Mouse (Mus musculus) stomach, embryonic 16.5 days (tissue): ENCODE results near the gene Sass6. TPM values are rescaled to one million over a fixed set of nuclear protein-coding genes. Genes with fewer than 3 reads are reported as not detected.

Experiments used
- ATAC-seq: fragments of 200-750 bp; cut with Nextera tagmentation; 2 replicates; pipeline ENCODE4 v1.8.0; 2017; ENCODE audit warnings: moderate number of reproducible peaks, moderate TSS enrichment; ENCODE audit not compliant: insufficient read depth, low FRiP score
- H3K27ac ChIP-seq: fragments of 300-500 bp; sonication (generic); 2 replicates; pipeline ENCODE4 v1.5.1; 2014; ENCODE audit warnings: low read length
- H3K27me3 ChIP-seq: fragments of 300-500 bp; sonication (generic); 2 replicates; pipeline ENCODE4 v1.6.1; 2014; ENCODE audit warnings: low read length, control low read depth, mixed read lengths; ENCODE audit not compliant: control insufficient read depth, insufficient read depth
- H3K36me3 ChIP-seq: fragments of 300-500 bp; sonication (generic); 2 replicates; pipeline ENCODE4 v1.6.1; 2014; ENCODE audit warnings: low read length; ENCODE audit not compliant: control insufficient read depth, insufficient read depth
- H3K4me1 ChIP-seq: fragments of 300-500 bp; sonication (generic); 2 replicates; pipeline ENCODE4 v1.6.1; 2014; ENCODE audit warnings: low read length, control low read depth, mixed read lengths; ENCODE audit not compliant: control insufficient read depth, insufficient read depth
- H3K4me2 ChIP-seq: fragments of 300-500 bp; sonication (generic); 2 replicates; pipeline ENCODE4 v1.6.1; 2014; ENCODE audit warnings: low read depth, low read length, mixed read lengths
- H3K4me3 ChIP-seq: fragments of 300-500 bp; sonication (generic); replicated peaks from 2 replicates; pipeline ENCODE4 v1.5.1; 2014; ENCODE audit warnings: mild to moderate bottlenecking, low read length
- H3K9ac ChIP-seq: fragments of 300-500 bp; sonication (generic); 2 replicates; pipeline ENCODE4 v1.6.1; 2014; ENCODE audit warnings: low read length
- H3K9me3 ChIP-seq: fragments of 300-500 bp; sonication (generic); replicated peaks from 2 replicates; pipeline ENCODE4 v1.6.1; 2016; ENCODE audit warnings: low read length, control low read depth; ENCODE audit not compliant: control insufficient read depth
- WGBS: fragments of 180-500 bp; shearing (Covaris S2); extraction: QIAGEN DNeasy Blood & Tissue Kit; methylation state at CpG from one replicate; pipeline ENCODE4 v1.1.7; 2014; 5-methylcytosine and 5-hydroxymethylcytosine counted together
- polyA plus RNA-seq: library from polyadenylated mRNA; unstranded; fragments of >200 nt; fragmentation: Nextera tagmentation; extraction: Ambion mirVana; gene quantifications from 2 replicates; pipeline ENCODE4 v1.2.1, GENCODE M21; 2015

The Sass6 gene
- polyA plus RNA-seq, 1 experiment from 2014 or later = 16.5 TPM

DNA sequence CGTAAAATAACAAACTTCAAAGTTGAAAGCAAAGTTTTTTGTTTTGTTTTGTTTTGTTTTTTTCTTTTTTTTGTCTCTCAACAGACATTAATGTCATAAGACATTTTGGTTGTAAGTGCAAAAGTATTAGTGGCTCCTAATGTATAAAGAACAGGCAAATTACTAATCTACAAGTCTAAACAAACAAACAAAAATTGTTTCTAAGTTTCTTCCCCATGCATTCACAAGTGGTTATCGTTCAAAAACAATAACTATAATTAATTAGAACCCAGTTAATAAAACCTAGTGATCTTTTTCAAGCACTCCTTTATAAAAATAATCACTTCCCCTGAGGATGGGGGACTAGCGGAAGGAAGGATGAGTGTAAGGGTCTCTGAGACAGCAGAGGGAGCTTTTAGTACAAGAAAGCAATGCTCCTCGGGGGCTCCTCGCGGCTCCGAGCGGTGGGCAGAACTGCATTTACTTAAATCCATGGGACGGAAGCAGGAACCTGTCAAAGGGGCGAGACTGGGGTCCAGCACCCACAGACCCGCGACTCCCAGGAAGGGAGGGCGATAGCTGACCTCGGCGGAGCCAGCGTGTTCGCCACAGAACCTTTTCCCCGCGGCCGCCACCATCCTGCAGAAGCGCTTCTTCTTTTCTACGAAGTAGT lies 580 bp upstream of the Sass6 start:
- peaks cover 7% of the 10 kb centered on the region; the same call in 1 of the 2 replicates for H3K4me1 ChIP-seq
- peak; percentile 65 for ATAC-seq
- H3K4me3 ChIP-seq = peak overlapping the region; percentile 72
- H3K36me3 ChIP-seq = peaks cover 11% of the 10 kb centered on the region
- no peaks in the 10 kb centered on the region for H3K9me3 ChIP-seq
- peak overlapping the region; percentile 83 for H3K27ac ChIP-seq
- peak overlapping the region; percentile 43 for H3K4me2 ChIP-seq
- WGBS = 2% methylated on average over 22 of the region's 22 CpGs
- H3K9ac ChIP-seq = peak overlapping the region; percentile 88
- H3K27me3 ChIP-seq = no peaks in the 10 kb centered on the region

GRCm38 (mm10) chr3:116595603-116595991 lies 815 bp downstream of the Sass6 start:
- Histone ChIP-seq H3K9me3 (no peaks in the 10 kb centered on the region), H3K9ac (peak overlapping the region; percentile 78), H3K27me3 (no peaks in the 10 kb centered on the region), H3K27ac (no peak overlapping the region), H3K4me2 (peak overlapping the region; percentile 68), H3K36me3 (peaks cover 8% of the 10 kb centered on the region), H3K4me1 (peaks cover 7% of the 10 kb centered on the region; the same call in 1 of the 2 replicates), H3K4me3 (peak overlapping the region; percentile 72)
- WGBS = 5% methylated on average over 10 of the region's 10 CpGs
- no peak for ATAC-seq

DNA sequence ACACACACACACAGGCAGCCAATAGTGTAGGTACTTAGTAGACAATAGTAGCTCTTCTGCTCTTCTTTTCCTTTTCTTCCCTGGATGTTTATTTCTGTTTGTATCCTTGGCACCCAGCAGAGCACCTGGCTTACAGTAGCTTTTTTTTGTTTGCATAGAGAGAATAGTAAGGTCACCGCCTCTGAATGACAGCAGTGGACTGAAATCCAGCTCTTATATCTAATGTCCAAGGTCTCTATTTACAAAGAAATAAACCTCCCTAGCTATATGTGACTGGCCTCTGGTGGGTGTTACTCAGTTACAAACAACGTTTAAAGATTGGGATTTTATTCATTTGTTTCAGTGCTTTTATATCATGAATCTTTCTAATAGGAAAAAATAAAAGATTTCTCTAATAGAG lies 4.9 kb downstream of the Sass6 start:
- Histone ChIP-seq H3K27me3 (no peaks in the 10 kb centered on the region), H3K36me3 (no peaks in the 10 kb centered on the region), H3K27ac (no peak overlapping the region), H3K9me3 (no peaks in the 10 kb centered on the region), H3K4me2 (no peak overlapping the region), H3K9ac (no peak overlapping the region), H3K4me1 (0 out of 2 replicates have a peak, but pooled peaks cover 4% of the 10 kb centered on the region), H3K4me3 (no peak overlapping the region)
- no peak for ATAC-seq
- 79% methylated on average over 2 of the region's 2 CpGs for WGBS

- no peak for ATAC-seq
- Histone ChIP-seq H3K4me3 (no peak overlapping the region), H3K27ac (no peak overlapping the region), H3K9ac (no peak overlapping the region), H3K4me2 (no peak overlapping the region), H3K36me3 (no peaks in the 10 kb centered on the region), H3K9me3 (no peaks in the 10 kb centered on the region), H3K4me1 (0 out of 2 replicates have a peak, but pooled peaks cover 2% of the 10 kb centered on the region), H3K27me3 (no peaks in the 10 kb centered on the region)
- 86% methylated on average over 5 of the region's 5 CpGs for WGBS
Measured at GRCm38 (mm10) chr3:116601005-116601404, 6.2 kb downstream of the Sass6 start.

DNA sequence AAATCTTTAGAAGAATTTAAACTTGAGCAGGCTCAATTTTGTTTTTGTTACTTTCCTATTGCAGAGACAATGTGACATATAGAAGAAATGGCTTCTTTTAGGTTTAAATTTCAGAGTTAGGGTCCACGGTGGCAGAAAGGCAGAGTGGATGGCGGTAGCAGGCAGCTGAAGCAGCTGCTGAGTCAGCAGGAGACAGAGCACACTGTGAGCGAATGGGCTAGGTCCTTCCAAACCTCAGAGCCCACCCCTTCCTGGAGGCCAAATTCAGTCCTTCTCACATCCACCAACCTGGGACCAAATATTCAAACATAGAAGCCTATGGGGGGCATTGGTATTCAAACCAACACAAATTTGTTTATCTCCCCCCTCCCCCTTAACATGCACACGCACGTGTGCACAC lies 7.0 kb downstream of the Sass6 start:
- Histone ChIP-seq H3K27ac (no peak overlapping the region), H3K9ac (no peak overlapping the region), H3K9me3 (no peaks in the 10 kb centered on the region), H3K27me3 (no peaks in the 10 kb centered on the region), H3K36me3 (no peaks in the 10 kb centered on the region), H3K4me3 (no peak overlapping the region), H3K4me1 (no peaks in the 10 kb centered on the region), H3K4me2 (no peak overlapping the region)
- ATAC-seq = no peak
- 93% methylated on average over 5 of the region's 5 CpGs for WGBS

- Histone ChIP-seq H3K9me3 (no peaks in the 10 kb centered on the region), H3K4me2 (no peak overlapping the region), H3K9ac (no peak overlapping the region), H3K4me3 (no peak overlapping the region), H3K27me3 (no peaks in the 10 kb centered on the region), H3K4me1 (no peaks in the 10 kb centered on the region), H3K36me3 (no peaks in the 10 kb centered on the region), H3K27ac (no peak overlapping the region)
- no peak for ATAC-seq
- WGBS = 78% methylated on average over 9 of the region's 9 CpGs
Measured at GRCm38 (mm10) chr3:116604570-116604969, 9.8 kb downstream of the Sass6 start.

- Histone ChIP-seq H3K9me3 (no peaks in the 10 kb centered on the region), H3K4me1 (peaks cover 7% of the 10 kb centered on the region; the same call in 1 of the 2 replicates), H3K4me2 (0 out of 2 replicates have a peak within 1 kb of the TSS, but pooled peaks have one; percentile 1), H3K27ac (peak within 1 kb of the TSS; percentile 52; the same call in 1 of the 2 replicates), H3K36me3 (peaks cover 4% of the 10 kb centered on the region; the same call in 1 of the 2 replicates), H3K4me3 (no peak within 1 kb of the TSS), H3K9ac (no peak within 1 kb of the TSS; the same call in 1 of the 2 replicates), H3K27me3 (no peaks in the 10 kb centered on the region)
- ATAC-seq = peak; percentile 77; the same call in 1 of the 2 replicates
- WGBS = 54% methylated on average over 10 of the region's 10 CpGs
Measured at GRCm38 (mm10) chr3:116614295-116614892, 19.6 kb downstream of the Sass6 start, which contains the start of gene Trmt13. TSS of gene Trmt13 (minus strand) at chr3:116614587.

- H3K4me2 ChIP-seq = no peak overlapping the region
Measured at GRCm38 (mm10) chr3:116615318-116616068, 20.7 kb downstream of the Sass6 start.

More at GRCm38 (mm10) chr3:116615318-116616068, 20.7 kb downstream of the Sass6 start:
- H3K36me3 ChIP-seq = 0 out of 2 replicates have a peak, but pooled peaks cover 4% of the 10 kb centered on the region
- H3K27ac ChIP-seq = no peak overlapping the region
- H3K9ac ChIP-seq = no peak overlapping the region
- no peak for ATAC-seq
- H3K4me1 ChIP-seq = peaks cover 7% of the 10 kb centered on the region; the same call in 1 of the 2 replicates
- WGBS = 81% methylated on average over 8 of the region's 8 CpGs
- H3K9me3 ChIP-seq = no peaks in the 10 kb centered on the region
- no peak overlapping the region for H3K4me3 ChIP-seq
- no peaks in the 10 kb centered on the region for H3K27me3 ChIP-seq
